Mouse (Mus musculus): Measurements from ENCODE around the gene Tph1. TPM values are rescaled to one million over a fixed set of nuclear protein-coding genes. Genes with fewer than 3 reads are reported as not detected.
"Not testable (repeated sequence)": the region's sequence is repeated elsewhere in the genome, so short reads cannot be mapped to it uniquely, and the experiment has no call there.

Tph1 gene
- total RNA-seq (2017): not detected in 3 replicates

DNA sequence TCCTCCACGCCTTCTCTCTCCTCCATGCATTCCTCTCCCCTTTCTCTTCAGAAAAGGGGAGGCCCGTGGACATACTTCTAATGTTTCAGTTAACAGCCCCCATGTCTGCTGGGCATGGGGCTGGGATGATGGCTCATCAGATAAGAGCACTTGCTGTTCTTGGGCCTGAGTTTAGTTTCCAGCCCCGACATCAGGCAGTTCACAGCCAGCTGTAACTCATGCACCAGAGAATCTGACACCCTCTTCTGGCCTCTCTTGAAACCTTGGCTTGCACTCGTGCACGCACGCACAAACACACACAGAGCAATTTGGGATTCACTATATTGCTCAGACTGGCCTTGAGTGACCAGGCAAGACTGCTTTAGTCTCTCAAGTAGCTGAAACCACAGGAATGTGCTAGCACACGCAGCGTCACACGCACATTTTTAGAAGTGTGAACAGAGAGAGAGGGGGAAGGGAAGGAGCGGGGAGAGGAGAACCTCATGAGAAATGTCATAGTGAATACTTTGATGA is at the start of gene Tph1:
Gene Tph1, minus strand, starts transcription at position 378 of the 513 bp plus-strand sequence.
- no peak for ATAC-seq (replicated peaks; ENCODE audit: insufficient number of reproducible peaks, low FRiP score, low TSS enrichment, poor library complexity, severe bottlenecking)

DNA sequence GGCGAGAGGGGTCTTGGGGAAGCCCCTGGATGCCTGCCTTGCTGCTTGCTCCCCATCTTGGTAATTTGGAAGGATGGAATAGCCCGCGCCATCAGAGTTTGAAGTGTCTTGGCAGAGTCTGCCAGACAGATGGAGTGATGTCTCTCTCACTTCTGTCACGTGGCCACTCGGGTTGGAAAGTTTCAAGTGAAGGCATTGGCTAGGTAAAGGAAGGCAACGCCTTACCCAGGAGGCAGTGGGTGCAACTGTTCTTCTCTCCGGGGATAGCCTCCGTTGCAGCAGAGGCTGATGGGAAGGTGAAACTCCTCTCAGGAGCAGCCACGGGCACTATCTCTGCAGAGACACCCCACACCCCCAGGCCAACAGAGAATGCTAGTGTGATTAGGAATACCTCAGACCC is 48.1 kb upstream of the Tph1 start:
- ATAC-seq (replicated peaks; ENCODE audit: insufficient number of reproducible peaks, low FRiP score, low TSS enrichment, poor library complexity, severe bottlenecking): no peak

DNA sequence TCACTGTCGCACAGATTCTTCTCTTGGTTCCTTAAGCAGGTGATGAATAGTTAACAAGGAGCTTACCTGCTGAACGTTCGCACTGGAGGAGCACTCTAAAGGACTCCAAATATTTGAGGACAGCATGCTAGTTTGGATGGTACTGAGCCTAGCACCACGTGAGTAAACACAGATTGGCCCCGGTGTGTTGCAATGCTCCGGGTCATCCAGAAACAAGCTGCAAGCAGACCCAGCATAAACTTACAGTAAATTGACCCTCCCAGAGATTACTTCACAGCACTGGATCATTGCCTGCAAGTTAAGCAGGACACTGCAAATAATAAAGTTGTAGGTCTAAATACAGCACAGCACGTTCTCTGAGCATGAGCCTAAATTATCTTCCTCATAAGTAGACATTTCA is 47.2 kb upstream of the Tph1 start:
- no peak for ATAC-seq (replicated peaks; ENCODE audit: insufficient number of reproducible peaks, low FRiP score, low TSS enrichment, poor library complexity, severe bottlenecking)

DNA sequence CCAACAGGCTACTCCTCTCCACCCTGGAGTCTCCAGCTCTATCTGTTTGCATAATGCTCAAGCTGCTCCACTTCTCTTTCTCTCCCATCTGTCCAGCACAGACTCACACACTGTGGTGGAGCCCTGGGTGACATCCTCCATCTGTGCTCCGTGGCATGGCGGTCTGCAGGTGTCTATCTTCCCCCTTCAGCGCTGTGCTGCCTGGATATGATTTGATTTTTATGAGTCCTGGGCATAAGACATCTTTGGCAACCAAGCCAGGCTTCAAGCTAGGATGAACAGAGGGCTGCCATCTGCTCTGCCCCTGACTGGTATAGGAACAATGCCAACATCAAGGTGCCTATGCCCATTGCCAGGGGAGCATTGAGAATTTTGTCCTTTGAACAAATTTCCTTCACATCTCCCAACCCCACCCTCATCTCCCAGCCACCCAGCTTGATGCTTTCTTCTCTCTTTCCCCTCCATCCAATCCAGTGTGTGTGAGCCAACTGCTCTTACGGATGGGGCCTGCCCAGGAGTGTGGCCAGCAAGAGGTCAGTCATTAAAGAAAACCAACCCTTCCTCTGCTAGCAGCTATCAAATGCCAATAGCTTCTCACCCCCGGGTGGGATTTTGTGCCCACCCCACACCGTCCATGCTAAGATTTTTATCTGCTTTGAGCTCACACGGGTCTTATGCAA is 46.4 kb upstream of the Tph1 start:
- no peak for ATAC-seq (replicated peaks; ENCODE audit: insufficient number of reproducible peaks, low FRiP score, low TSS enrichment, poor library complexity, severe bottlenecking)

DNA sequence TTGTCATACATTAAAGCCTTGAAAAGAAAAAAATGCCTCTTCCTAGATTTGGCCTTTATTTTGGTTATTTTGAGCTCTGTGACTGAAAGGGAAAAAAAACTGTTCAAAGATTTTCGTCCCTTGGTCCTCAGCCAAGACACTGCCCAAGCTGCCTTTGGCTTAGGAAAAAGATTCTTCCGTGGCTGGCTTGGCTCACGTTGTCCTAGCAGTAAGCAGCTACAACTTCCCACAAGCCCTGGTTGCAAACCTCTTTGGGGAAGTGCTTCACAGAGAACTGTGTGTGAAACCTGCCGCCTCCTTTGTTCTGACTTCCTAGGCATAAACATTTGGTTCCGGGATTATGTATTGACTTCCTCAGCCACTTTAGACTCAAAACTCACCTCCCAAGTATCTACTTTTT is 44.6 kb upstream of the Tph1 start:
- 0 out of 2 replicates have a peak, but pooled peaks have one; percentile 18 for ATAC-seq (replicated peaks; ENCODE audit: insufficient number of reproducible peaks, low FRiP score, low TSS enrichment, poor library complexity, severe bottlenecking)

DNA sequence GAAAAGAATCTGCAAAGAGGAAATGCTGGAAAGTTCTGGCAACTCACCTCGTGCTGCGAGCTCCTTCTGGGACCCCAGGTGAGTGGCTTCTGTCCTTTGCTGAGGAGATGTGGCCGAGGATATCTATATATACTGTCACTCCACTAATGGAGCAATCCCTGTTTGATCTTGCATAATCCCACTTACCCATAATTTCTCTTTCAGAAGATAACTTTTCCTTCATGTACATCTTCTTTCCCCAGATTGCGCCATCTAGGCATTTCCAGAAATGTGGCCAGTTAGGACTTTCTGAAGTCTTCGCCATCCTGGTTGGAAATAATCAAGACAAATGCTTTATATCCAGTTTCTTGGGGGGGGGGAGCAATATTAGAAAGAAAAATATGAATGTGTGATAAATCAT is 43.3 kb upstream of the Tph1 start, which contains the start of gene Saa3:
Gene Saa3, minus strand, starts transcription at position 101 of the 400 bp plus-strand sequence.
- no peak for ATAC-seq (replicated peaks; ENCODE audit: insufficient number of reproducible peaks, low FRiP score, low TSS enrichment, poor library complexity, severe bottlenecking)

DNA sequence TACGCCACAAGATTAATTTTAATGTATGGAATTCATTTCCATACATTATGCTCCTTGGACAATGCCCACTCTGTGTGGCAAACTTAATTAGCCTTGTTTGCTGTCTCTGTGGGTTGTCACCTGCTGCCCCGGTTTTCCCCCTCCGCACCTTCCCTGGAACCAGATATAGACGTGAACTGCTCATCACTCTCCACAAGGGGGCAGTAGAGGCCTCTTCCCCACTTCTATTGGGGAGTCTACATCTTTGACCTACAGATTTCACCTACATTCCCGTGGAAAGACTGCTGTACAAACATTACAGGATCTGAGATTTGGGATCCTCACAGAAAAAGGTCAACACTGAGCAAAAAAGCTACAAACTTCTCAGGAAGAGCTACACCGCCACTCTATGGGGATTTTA is 42.2 kb upstream of the Tph1 start:
- ATAC-seq (replicated peaks; ENCODE audit: insufficient number of reproducible peaks, low FRiP score, low TSS enrichment, poor library complexity, severe bottlenecking): 0 out of 2 replicates have a peak, but pooled peaks have one; percentile 33

DNA sequence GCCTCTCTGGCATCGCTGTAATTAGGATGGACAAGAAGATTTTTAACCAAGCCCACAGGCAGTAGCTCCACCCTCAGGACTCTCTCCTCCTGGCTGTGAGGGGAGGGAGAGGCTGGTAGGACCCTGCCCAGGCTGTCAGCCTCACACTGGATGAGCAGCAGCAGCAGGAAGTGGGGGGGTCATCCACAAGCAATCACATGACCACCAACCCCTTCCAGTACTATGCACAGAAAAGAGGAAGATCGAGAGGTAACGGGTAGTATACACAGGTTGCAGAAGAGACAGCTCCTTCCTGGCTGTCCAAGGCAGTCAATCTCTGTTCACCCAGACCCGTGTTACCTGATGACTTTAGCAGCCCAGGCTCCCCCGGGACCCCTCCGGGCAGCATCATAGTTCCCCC is 39.9 kb upstream of the Tph1 start:
- peak; percentile 34; the same call in 1 of the 2 replicates for ATAC-seq (replicated peaks; ENCODE audit: insufficient number of reproducible peaks, low FRiP score, low TSS enrichment, poor library complexity, severe bottlenecking)

DNA sequence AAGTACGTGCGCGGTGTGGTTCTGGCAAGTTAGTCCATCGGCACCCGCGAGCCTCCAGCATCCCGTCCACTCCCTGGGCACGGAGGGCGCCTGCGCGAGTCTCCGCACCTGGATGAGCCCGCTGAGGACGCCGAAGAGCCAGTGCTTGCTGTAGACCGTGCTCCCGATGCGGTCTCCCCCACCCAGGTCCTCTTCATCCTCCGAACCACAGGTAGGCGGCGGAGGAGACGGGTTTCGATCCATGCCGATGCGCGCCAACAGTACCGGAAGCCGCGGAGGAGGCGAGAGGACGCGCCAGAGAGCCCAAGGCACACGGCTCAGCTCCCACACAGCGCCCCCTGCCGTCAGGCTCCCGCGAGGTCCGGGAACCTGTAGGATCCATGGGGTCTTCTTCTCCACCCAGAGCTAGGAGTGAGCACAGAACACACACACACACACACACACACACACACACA is 38.1 kb upstream of the Tph1 start, which contains the start of gene Saal1:
Gene Saal1, minus strand, starts transcription at position 291 of the 455 bp plus-strand sequence.
- ATAC-seq (replicated peaks; ENCODE audit: insufficient number of reproducible peaks, low FRiP score, low TSS enrichment, poor library complexity, severe bottlenecking): peak; percentile 92

DNA sequence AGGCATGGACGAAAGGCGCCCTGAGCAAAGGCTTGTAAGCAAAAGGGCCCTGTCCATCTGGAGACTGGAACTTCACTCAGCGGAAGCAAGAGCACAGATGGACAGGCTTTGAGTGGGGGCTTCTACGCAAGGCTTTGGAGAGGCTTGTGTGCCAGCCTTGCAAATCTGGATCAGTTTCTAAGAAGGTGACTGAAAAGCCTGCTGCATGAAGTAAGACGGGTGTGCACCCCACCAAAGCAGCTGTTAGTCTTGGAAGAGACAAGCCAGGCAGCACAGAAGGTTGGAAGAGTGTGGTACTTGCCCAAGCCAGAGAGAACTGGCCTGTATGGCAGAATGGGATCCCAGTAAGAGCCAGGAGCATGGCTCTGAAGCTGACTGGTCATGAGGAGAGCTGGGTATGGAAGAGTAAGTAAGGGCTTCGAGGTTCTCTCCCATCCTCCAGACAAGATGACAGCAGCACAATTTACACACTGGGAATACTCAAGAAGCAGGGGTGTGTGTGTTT is 28.2 kb upstream of the Tph1 start:
- ATAC-seq (replicated peaks; ENCODE audit: insufficient number of reproducible peaks, low FRiP score, low TSS enrichment, poor library complexity, severe bottlenecking): no peak

DNA sequence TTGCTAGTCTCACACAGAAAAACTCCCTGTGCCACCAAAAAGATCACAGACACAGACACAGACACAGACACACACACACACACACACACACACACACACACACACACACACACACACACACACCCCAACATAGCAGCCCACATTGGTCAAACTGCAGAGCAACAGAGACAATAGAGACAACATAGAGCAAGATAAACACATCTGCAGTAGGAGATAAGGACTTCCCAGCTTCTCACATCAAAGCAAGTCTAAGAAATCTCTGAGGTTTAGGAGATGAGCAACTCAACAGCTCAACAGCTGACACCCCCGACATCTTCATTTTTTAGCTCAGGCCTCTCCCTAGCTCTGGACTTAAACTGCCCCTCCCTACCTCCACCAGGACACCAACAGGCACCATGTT is 24.4 kb upstream of the Tph1 start:
- ATAC-seq (replicated peaks; ENCODE audit: insufficient number of reproducible peaks, low FRiP score, low TSS enrichment, poor library complexity, severe bottlenecking): no peak

DNA sequence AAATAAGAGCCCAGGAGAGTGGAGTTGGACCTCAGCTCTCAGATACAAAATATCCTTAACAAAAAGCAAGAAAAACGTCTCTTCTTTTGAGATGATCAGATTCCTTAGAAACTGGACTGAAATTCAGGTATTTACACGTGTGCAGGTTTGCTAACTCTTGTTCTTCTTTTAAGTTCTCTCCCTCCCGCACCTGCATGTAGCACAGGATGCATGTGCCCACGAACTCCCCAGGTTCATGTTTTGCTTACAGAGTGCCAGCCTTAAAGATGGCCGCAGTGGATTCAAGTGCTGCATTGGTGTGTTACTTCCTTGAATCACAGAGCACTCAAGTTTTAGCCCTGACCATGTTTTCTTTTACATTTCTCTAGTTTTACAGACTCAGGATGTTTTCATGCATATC is 14.5 kb upstream of the Tph1 start:
- ATAC-seq (replicated peaks; ENCODE audit: insufficient number of reproducible peaks, low FRiP score, low TSS enrichment, poor library complexity, severe bottlenecking): no peak

DNA sequence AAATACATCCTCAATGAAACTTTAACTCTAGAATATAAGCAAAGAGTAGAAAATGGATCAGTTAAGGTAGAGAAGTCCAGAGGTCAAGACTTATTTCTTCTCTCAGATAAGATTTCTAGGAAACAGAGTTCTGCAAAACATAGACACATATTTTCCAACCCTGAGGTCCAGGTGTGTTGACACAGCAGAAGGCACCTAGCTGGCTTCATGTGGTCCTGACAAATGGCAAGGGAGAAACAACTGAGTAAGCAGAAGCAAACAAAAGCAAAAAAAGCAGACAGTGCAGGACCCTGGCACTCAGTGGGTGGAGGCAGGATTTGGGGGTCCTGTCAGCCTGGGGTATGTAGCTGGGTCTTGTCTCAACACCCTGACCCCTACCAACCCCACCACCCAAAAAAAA is 8.4 kb upstream of the Tph1 start:
- no peak for ATAC-seq (replicated peaks; ENCODE audit: insufficient number of reproducible peaks, low FRiP score, low TSS enrichment, poor library complexity, severe bottlenecking)

DNA sequence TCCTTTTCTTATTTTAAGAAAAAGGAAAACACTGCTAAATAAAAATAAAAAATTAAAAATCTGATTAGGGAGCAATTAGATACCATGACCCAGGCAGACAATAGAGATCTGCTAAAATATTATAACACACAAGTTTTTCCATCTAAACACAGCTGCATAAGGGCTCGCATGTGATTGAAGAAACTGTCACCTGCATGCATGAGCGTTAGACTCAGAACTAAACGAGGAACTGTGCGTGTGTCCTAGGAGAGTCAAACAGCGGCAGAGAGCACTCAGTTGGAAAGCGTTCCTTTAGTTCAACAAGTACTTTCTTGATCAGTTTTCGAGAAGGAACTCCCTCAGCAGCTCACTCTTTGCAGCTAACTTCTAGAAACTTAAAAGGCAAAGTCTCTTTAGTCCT is 6.7 kb upstream of the Tph1 start:
- not testable (repeated sequence) for ATAC-seq (replicated peaks; ENCODE audit: insufficient number of reproducible peaks, low FRiP score, low TSS enrichment, poor library complexity, severe bottlenecking)

DNA sequence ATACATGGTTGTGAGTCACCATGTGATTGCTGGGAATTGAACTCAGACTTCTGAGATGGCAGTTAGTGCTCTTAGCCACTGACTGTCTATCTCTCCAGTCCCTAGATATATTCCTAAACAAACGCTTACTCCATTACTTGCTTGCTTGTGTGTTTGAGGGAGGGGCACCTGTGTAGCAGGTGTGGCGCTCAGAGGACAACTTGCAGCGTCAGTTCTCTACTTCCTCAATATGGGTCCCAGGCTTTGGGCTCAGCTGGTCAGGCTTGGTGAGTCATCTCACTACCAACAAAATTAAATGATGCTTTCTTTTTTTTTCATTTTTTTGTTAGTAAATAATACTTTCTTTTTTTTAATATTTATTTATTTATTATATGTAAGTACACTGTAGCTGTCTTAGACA is 6.1 kb upstream of the Tph1 start:
- no peak for ATAC-seq (replicated peaks; ENCODE audit: insufficient number of reproducible peaks, low FRiP score, low TSS enrichment, poor library complexity, severe bottlenecking)

DNA sequence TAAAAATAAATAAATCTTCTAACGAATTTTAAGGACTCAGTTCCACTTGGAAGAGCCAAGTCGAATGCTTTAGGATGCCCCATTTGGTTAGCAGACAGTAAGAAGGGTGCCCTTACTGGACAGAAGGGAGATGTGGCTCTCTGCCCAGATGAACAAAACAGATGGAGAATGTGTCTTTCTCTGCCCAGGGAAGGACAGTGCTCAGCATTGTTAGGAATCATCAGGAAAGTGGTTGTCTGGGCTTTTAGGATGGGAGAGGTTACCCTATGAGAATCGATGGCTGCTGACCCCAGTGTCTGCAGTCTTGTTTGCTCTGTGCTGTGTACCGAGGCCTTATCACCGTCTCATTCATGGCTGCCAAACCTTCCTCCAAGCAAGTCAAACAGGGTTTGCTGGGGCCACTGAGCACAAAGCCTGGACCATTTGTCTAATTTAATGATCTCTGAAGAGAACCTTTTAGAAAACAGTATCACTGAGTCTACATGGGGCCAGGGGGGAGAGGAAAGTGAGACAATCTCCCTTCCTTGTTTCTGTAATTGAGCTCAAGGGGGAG is 4.5 kb upstream of the Tph1 start:
- no peak for ATAC-seq (replicated peaks; ENCODE audit: insufficient number of reproducible peaks, low FRiP score, low TSS enrichment, poor library complexity, severe bottlenecking)

DNA sequence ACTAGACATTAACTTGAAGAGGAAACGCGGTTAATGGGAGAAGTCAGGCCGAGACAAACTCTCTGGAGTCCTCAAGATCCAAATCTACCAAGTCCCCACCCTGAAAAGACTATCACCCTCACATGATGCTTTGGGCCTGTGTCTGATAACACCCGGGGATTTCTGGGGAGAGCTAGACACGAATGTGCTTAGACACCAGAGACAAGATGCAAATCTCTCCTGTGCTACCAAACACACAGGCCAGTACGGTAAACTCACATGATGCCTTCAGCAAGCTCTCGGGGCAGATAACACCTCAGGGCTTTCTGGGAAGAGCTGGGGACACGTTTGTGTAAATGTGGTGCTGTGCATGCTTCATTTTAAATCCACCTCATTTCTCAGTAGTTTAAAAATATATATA is 3.5 kb upstream of the Tph1 start:
- ATAC-seq (replicated peaks; ENCODE audit: insufficient number of reproducible peaks, low FRiP score, low TSS enrichment, poor library complexity, severe bottlenecking): no peak

DNA sequence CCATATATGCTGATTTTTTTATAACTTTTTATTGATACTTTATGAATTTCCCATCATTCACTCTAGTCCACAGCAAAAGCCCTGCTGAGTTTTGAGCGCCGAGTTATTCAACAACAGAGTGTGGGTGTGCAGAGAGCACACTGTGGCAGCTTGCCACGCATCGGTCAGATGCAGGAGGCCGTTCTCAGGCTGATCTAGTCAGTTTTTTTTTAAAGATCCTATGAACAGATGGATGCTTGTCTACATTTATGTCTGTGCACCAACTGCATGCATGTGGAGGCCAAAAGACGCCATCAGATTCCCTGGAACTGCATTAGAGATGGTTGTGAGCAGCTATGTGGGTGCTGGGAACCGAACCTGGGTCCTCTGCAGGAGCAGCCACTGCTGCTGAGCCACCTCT is 2.7 kb upstream of the Tph1 start:
- no peak for ATAC-seq (replicated peaks; ENCODE audit: insufficient number of reproducible peaks, low FRiP score, low TSS enrichment, poor library complexity, severe bottlenecking)

DNA sequence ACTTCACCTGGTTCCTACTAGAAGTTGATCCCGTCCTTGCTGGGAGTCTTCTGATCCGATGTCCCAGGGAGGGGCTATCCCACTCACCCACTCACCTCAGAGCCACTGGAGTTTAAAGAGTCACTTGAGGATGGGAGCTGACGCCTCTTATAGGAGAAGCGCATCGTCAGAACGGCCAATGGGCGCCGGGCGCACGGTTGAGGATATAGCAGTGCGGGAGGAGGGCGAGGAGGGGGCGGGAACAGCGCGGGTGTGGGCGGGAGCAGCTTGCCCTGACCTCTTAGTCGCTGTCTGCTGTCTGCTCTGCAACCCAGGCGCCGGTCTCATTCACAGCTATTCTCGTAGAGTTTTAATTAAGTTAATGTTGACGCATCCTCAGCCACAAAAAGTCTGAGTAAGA is 5.1 kb downstream of the Tph1 start:
- no peak for ATAC-seq (replicated peaks; ENCODE audit: insufficient number of reproducible peaks, low FRiP score, low TSS enrichment, poor library complexity, severe bottlenecking)

DNA sequence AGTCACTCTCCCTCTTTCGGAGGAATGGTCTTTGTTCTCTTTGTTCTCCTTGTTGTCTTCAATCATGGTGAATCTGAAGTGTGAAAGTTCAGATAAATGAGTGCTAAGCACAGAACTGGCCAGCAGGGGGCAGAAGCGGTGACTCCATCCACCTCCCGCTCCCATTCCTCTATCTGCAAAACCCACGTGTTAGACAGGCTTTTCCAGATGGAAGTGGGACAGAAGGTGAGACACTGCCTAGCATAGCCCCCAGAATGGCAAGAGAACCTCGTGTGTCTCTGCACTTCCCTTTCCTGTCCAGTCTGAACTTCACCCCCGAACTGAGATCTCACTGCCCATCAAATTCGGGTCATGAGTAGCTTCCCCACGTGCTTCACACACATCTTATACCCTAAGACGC is 7.1 kb downstream of the Tph1 start:
- no peak for ATAC-seq (replicated peaks; ENCODE audit: insufficient number of reproducible peaks, low FRiP score, low TSS enrichment, poor library complexity, severe bottlenecking)

Data from monocyte, adult 5-6 weeks (primary cell).